Mouse (Mus musculus): Measurements from ENCODE around the gene Csgalnact2. TPM values are rescaled to one million over a fixed set of nuclear protein-coding genes. Genes with fewer than 3 reads are reported as not detected.

The Csgalnact2 gene
- total RNA-seq (2021), result 10 to 100 TPM; 10.5 to 11.7 TPM

GRCm38 (mm10) chr6:118138731-118139709 lies at the start of gene Csgalnact2:
Gene Csgalnact2, minus strand, starts transcription at chr6:118139140.
- DNase-seq, result peak; percentile 92 to 93

DNA sequence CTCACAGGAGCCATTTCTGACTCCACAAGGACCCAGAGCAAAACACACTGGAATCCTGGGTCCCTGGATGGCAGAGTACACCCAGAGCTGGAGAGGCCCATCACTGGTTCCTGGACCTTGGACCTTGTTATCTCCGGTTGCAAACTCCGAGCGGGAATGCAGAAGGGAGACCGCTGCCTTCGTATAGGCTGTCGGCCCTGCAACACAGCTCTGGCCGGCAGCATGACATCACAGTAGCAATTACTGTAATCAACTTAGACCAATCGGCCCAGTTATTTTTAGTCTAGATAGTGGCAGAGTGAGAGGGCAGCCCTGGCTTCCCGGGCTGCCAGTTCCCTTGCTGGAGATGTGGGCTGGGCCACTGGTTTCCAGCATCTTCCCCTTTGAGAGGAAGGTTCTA lies 49.7 kb upstream of the Csgalnact2 start:
- DNase-seq, result no peak

DNA sequence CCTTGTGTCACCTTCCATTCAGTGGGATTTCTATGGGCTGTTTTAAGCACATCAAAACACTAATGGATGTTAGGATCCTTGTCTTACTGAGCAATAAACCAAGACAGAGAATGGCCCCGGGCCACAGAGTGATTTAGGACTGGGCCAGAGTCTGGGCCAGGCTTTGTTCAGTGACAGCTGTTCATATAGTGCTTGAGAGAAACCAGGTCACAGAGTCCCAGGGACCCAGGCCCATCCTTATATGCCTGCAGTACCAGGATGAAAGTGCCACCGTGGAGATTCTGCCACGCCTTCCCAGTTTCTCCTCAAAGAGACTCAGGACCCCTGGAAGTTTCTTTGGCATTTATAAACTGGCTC lies 48.3 kb upstream of the Csgalnact2 start:
- no peak for DNase-seq

DNA sequence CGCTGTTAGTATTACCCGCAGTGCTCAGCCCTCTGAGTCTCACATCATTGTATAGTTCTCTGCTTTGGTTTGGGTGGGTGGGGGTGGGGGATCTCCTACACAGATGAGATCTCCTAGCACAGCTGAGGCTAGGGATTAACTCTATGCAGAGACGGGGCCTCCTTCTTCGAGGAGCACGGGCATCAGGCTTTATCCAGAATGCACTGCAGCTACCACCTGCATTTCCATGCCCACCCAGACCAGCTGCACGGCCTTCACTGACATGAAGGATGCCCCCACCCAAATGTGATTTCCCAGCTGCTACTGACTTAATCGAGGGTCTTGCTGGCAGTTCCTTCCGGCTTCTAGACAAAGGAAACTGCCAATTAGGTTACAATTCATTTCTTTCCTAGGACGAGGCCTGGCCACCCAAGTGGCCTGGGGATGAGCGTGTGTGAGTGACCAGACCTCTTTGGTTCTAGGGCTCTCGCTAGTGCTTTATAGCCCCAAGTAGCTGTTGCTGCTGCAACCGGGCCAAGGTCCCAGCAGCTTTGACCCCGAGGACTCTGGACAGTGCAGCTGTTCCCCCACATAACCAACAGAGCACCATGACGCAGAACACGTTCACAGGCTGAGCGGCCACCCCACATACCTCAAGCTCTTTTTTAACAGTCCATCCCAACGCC lies 47.8 kb upstream of the Csgalnact2 start:
- DNase-seq, result no peak

DNA sequence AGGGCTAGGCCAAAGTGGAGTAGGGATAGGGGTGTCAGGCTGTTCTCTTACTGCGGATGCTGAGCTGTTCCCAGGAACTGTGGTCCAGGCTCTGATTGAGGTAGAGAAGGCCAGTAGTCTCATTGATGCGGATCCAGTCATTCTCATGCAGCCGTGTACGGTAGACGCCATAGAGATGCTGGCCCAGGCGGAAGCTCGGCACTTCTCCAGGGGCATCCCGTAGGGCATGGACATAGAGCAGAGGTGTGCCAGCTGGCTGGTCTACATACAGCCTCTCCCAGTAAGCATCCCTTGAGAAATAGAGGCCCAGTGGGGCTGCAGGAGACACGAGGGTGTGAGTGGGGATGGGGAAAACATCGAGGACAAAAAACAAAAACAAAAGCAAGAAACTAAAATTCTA lies 45.2 kb upstream of the Csgalnact2 start:
- no peak for DNase-seq

DNA sequence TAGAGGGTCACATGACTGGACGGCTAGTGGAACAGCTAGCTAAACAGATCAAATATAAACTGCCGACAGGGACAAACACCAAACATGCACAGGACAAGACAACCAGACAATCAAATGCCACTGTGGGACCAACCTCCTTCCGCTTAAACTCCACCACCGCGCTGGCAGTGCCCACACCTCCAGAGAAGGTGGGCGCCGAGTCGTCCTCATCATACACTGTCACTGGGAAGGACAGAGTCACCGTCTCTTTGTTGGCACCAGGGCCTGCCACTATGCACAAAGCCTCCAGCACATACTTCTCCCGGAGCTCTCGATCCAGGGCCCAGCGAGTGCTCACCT lies 41.1 kb upstream of the Csgalnact2 start:
- DNase-seq, result no peak

DNA sequence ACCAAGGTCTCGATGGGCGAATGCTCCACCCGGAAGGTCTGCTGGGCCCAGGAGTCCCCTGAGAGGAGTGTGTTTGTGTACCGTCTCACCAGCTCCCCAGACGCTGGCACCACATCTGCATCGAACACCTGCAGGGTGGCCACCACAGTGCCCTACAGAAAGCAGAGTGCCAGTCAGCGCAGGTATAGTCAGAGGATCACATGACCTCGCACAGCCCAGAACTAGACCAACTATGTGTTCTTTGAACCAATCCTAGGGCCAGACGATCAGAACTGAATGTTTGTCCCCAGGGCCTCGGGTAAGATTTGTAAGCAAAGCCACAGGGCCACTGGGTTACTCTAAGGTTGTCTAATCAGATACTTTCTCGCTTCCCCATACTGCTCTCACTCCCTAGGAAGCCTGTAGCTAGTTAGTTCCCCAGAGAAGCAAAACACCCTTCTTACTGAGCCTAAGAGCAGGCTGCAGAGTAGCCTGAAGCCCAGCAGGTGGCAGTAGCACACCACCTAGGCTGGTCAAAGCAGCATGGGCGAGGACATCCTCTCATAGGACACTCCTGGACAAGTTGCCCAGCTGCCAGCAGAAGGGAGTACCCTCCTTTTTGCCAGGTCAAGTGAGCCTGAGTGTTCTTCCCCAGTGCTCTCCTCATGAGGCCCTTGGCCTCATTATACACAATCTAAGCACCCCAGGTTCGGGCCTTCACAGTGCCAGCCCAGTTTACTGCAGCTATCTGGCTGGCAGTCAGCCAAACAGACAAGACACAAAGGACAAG lies 40.6 kb upstream of the Csgalnact2 start:
- DNase-seq, result peak; percentile 54 to 66

- no peak for DNase-seq
Observed at GRCm38 (mm10) chr6:118173975-118174328, 35.0 kb upstream of the Csgalnact2 start.

- no peak for DNase-seq
Observed at GRCm38 (mm10) chr6:118173251-118173974, 34.5 kb upstream of the Csgalnact2 start.

GRCm38 (mm10) chr6:118171386-118171785 lies 32.4 kb upstream of the Csgalnact2 start:
- DNase-seq, result no peak

DNA sequence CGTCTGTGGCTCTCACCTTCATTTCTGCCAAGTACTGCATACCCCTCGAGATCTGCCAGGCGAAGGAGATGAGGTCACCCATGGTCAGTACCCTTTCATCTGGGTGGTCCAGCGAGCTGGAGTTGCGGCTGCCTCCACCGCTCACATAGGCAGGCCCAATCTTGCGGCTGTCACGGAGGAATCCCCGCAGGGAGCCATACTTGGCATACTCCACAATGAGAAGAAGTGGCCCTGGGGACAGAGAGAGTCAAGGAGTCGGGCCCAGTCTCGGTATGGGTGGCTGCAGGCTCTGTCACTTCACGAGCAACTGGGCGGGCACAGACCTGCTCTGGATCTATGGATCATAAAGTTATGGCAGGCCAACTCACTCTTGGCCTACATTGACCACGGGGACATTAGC lies 29.2 kb upstream of the Csgalnact2 start:
- no peak for DNase-seq

GRCm38 (mm10) chr6:118167013-118167412 lies 28.1 kb upstream of the Csgalnact2 start:
- no peak for DNase-seq

DNA sequence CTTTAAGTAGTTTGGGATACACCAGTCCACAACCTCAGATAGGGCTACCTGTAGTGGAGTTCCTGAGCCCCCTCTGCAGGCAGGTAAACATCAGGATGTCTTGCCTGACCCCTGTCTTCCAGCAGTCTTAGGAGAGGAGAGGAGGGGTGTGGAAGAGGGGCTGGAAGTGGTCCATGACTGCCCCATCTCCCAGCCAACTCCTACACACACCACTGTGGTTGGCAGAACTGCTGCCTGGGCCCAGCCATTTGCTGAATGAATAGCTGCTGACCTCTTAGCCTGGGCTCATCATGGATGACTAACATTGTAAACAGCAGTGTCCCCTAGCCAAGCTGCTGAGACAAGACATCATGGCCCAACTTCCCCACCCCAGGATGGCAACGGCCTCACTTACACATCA lies 26.6 kb upstream of the Csgalnact2 start:
- no peak for DNase-seq

- DNase-seq, result no peak
Observed at GRCm38 (mm10) chr6:118164691-118165090, 25.8 kb upstream of the Csgalnact2 start.

DNA sequence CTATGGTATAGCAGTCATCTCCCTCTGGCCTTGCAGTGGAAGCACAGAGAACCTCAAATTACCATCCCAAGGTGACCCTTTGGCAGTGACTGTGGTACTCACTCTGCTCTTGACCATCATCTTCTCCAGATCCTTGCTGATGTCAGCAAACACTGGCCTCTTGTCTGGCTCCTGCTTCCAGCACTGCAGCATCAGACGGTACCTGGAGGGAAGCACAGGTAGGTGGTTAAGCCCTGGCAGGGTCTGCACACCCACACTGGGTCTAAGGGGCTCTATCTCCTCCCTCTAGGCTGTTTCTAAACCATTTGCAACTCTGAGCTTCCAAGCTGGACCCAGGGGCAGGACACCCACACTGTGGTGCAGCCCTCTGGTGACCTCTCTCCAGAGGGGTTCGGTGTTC lies 24.1 kb upstream of the Csgalnact2 start:
- no peak for DNase-seq

DNA sequence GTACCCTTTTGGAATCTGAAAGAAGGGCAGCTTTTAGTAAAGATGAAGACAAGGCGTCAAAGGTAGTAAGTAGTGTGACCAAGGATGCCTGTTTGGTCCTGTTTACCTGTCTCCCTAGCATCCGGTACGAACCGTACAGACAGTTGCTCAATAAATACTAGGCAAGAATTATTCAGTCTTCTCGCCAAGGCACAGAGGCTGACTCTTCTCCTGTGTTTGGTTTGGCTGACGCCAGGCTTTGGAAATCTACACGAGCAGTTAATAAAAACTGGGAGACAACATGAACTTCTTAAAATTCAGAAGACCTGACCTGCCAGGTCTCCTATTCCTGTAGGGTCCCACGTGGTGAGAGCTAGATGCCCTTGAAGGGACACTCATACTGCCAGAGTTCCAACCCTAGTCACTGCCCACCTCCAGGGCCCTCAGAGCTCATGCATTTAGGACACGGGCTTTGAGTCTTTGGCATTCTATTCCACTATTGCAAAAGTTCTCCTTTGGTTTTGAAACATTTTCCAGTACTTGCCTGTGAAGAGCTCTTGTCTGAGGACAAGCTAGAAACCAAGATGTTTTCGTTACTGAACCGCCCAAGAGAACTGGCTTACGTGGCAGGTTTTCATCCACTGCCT lies 23.6 kb upstream of the Csgalnact2 start:
- no peak for DNase-seq

GRCm38 (mm10) chr6:118153091-118153490 lies 14.2 kb upstream of the Csgalnact2 start:
- no peak for DNase-seq

DNA sequence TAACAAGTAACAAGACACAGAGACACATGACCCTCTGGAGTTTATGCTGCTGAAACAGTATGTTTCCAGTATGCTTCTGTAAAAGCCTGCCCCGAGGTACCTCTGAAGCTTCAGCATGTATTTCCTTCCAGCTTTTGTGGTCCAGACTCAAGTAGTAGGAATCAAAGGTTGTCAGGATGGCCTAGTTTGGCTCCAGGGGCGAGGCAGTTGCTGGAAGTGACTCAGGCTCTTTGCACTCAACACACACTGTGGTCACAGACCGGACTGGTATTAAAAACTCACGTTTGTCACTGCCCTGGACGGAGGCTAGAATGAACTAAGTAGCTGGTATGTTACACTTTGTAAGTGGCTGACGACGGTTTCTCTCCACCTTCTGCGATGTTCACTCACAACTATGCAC lies 12.0 kb upstream of the Csgalnact2 start:
- DNase-seq, result no peak

DNA sequence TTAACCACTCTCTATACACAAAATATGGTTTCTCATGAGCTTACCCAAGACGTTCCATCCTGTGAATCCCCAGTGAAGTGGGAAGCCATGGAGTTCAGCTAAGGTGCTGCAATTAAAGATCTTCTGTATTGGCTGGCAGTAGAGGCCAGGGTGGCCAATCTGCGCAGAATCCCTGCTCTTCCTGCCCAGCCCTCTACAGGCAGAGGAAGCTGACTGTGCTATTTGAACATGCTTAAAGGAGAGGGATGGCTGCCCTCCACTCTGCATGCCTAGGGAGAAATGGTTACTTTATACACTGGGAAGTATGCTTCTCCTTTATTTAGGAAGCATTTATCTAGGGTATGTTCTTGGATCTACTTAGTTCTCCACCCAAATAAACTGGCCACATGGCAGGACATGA lies 11.6 kb upstream of the Csgalnact2 start:
- no peak for DNase-seq

- no peak for DNase-seq
Observed at GRCm38 (mm10) chr6:118150128-118150527, 11.2 kb upstream of the Csgalnact2 start.

DNA sequence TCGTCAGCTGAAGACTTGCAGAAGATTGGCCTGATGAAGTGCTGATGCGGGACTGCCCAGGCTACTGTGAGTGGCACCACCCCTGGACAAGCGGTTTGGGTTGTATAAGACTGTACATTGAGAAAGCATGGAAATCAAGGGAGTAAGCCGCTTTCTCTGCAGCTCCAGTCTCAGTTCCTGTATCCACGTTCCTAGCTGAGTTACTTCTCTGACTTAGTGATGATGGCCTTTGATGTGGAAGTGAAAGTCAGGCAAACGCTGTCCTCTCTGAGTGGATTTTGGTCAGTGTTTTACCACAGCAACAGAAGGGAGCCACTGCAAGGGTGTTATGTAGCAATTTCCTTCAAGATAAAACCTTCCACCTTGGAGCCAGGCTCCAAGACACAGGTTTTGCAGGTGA lies 2.0 kb upstream of the Csgalnact2 start:
- no peak for DNase-seq

- no peak for DNase-seq
Observed at GRCm38 (mm10) chr6:118137148-118137547, 1.8 kb downstream of the Csgalnact2 start.
